Comparison of ENCODE assay signal across 8 mouse cellular contexts in genomic region chr5:139075125-139075524, GRCm38 (mm10).
DNase-seq lines count a peak whose midpoint lies in the region; ATAC-seq and TF ChIP-seq lines count a peak whose summit lies in the region.

No protein-coding gene starts in this region.

- peak; percentile 33 to 45 for DNase-seq in urinary bladder, adult 18-20 months (ENCODE audit: low spot score in 2 of 2)
- no peak for DNase-seq in urinary bladder, postnatal 10 days (ENCODE audit: low spot score)
- peak; percentile 78 for DNase-seq in cerebellum, adult 11-12 months
- peak; percentile 39 to 56 for DNase-seq in frontal cortex, postnatal 25 days (ENCODE audit: low spot score in 2 of 2)
- DNase-seq in kidney, adult 2 months = peak; percentile 77
- peak; percentile 24 for DNase-seq in liver, embryonic 13.5 days
- DNase-seq in thymus, adult 18-20 months = peak; percentile 26 to 36

- no peak overlapping the region for H3K27ac ChIP-seq in kidney, adult 2 months (ENCODE audit: insufficient read depth, low read depth, low read length)
- no peak overlapping the region for H3K27ac ChIP-seq in liver, embryonic 13.5 days
- H3K27ac ChIP-seq in olfactory bulb, adult 2 months (ENCODE audit: insufficient read depth, low read depth, low read length) = no peak overlapping the region

- H3K36me3 ChIP-seq in kidney, adult 2 months (ENCODE audit: control insufficient read depth, insufficient read depth, low read length) = no peaks in the 10 kb centered on the region
- no peaks in the 10 kb centered on the region for H3K36me3 ChIP-seq in liver, embryonic 13.5 days

- H3K4me2 ChIP-seq in liver, embryonic 13.5 days = no peak overlapping the region

- no peaks in the 10 kb centered on the region for H3K9me3 ChIP-seq in liver, embryonic 13.5 days (replicated peaks)

- no peak overlapping the region for H3K9ac ChIP-seq in liver, embryonic 13.5 days

- peak; percentile 84 for TF ChIP-seq CTCF in kidney, adult 2 months (conservative IDR thresholded peaks at IDR 0.05; ENCODE audit: insufficient read depth, insufficient read length, low read depth, low read length)
- TF ChIP-seq CTCF in olfactory bulb, adult 2 months (IDR thresholded peaks at IDR 0.05; ENCODE audit: insufficient read depth, low read depth, low read length) = peak; percentile 42; the same call in 1 of the 2 replicates

- 50% methylated on average over 3 of the region's 3 CpGs for WGBS in kidney, adult 2 months
- 27% methylated on average over 3 of the region's 3 CpGs for WGBS in liver, embryonic 13.5 days (ENCODE audit: insufficient replicate concordance)
- 46% methylated on average over 3 of the region's 3 CpGs for WGBS in olfactory bulb, adult 2 months

- no peaks in the 10 kb centered on the region for H3K4me1 ChIP-seq in kidney, adult 2 months (ENCODE audit: control insufficient read depth, insufficient read depth, low read length)
- no peaks in the 10 kb centered on the region for H3K4me1 ChIP-seq in liver, embryonic 13.5 days (replicated peaks)
- peaks cover 24% of the 10 kb centered on the region for H3K4me1 ChIP-seq in olfactory bulb, adult 2 months (ENCODE audit: control insufficient read depth, insufficient read depth, low read length)

- 0 out of 2 replicates have a peak, but pooled peaks have one; percentile 23 for ATAC-seq in liver, embryonic 13.5 days (ENCODE audit: low read depth)

- TF ChIP-seq POLR2A in kidney, adult 2 months (IDR thresholded peaks at IDR 0.05; ENCODE audit: low read depth, low read length) = no peak
- TF ChIP-seq POLR2A in olfactory bulb, adult 2 months (IDR thresholded peaks at IDR 0.05; ENCODE audit: insufficient read depth, low read depth, low read length) = no peak

- H3K27me3 ChIP-seq in kidney, adult 2 months (replicated peaks; ENCODE audit: control insufficient read depth, insufficient read depth, low read length) = no peaks in the 10 kb centered on the region
- H3K27me3 ChIP-seq in liver, embryonic 13.5 days = no peaks in the 10 kb centered on the region

- H3K4me3 ChIP-seq in kidney, adult 2 months (ENCODE audit: insufficient read depth, low read depth, low read length) = no peak overlapping the region
- H3K4me3 ChIP-seq in liver, embryonic 13.5 days (replicated peaks) = no peak overlapping the region
- H3K4me3 ChIP-seq in olfactory bulb, adult 2 months (ENCODE audit: insufficient read depth, low read depth, low read length) = no peak overlapping the region
